Mouse (Mus musculus) erythroblast, embryonic 14.5 days (primary cell): ENCODE results near the gene Ankrd31.

ENCODE experiments used
- GATA1 ChIP-seq: IDR thresholded peaks from 2 replicates; pipeline ENCODE4 v1.6.1; 2012; ENCODE audit warnings: low read length, inconsistent platforms, mixed read lengths
- TAL1 ChIP-seq: IDR thresholded peaks from 3 replicates; pipeline ENCODE4 v1.6.1; 2012; ENCODE audit warnings: low read length, inconsistent platforms, mixed read lengths

- TF ChIP-seq GATA1 = no peak
- TF ChIP-seq TAL1 = no peak
Observed at GRCm38 (mm10) chr13:96874071-96874470, 126.0 kb downstream of the Ankrd31 start.
